Mouse (Mus musculus) mammary gland, adult 2 months (tissue): ENCODE data around the gene Kcp. TPM values are rescaled to one million over a fixed set of nuclear protein-coding genes. Genes with fewer than 3 reads are reported as not detected.

Source experiments
- polyA plus RNA-seq: library from polyadenylated mRNA; depleted of rRNA; stranded (reverse); fragments of >200 nt; gene quantifications from 2 replicates; pipeline ENCODE4 v1.2.3, GENCODE M21; 2012; ENCODE audit warnings: low replicate concordance; rRNA removed

Gene Kcp
- 12.5 and 14.3 TPM in 2 replicates for polyA plus RNA-seq

GRCm38 (mm10) chr6:29507447-29508309 lies at the start of gene Kcp:
Kcp (minus strand) TSS chr6:29507952.

DNA sequence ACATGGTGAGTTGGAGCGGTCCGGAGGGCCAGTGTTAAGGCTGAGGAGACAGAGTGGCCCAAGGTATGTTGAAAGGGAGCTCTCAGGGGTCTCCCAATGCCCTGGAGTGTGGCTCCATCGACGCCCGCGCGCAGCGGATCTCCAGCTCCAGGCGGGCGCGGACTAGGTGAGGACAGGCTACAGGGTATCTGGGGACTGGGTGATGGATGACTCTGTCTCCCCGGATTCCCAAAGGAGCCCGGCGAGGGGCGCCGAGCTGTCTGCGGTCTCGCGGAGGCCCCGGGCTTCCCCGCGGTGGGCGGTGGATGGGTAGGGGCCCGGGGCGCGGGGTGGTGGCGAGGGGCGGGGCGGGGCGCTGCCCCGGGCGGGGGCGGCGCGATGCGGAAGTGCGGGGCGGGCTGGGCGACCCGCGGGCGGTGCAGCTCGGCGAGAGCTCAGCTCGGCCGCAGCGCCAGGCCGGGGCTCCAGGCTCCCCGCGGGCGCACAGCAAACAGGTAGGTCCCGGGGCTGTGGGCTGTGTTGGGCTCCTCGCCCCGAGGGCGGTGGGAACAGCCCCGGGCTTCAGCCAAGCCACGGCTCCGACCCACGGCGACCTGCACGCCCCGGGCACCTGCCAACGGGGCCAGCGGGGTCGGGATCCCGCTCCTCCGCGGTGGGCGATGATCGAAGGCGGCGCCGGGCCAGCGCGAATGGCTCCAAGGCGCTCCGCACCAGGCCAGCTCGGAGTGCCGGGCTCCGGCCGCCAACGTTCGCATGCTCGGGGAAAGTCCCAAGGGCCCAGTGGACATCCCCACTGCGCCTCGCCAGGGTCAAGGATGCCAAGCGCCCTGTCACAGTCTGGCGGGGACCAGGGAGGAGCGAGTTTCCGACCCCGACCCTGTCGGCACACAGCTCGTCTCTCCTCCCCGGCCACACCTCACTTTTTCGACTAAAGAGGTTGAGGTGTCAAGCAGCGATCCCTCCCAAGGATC lies 18.8 kb upstream of the Kcp start, which contains the start of gene Irf5:
TSS of gene Irf5 (plus strand) at position 345 of the 971 bp plus-strand sequence.

GRCm38 (mm10) chr6:29471137-29471536 lies 36.6 kb downstream of the Kcp start, which contains the start of gene Atp6v1fnb:
Atp6v1fnb (plus strand) TSS chr6:29471437.

GRCm38 (mm10) chr6:29467583-29468354 lies 40.0 kb downstream of the Kcp start, which contains the start of gene Atp6v1f:
Atp6v1f (plus strand) TSS chr6:29467718.

GRCm38 (mm10) chr6:29433038-29433803 lies 74.5 kb downstream of the Kcp start, which contains the start of gene Flnc:
Flnc (plus strand) TSS chr6:29433256.

Other genes with a start within 250 kb of the Kcp start
- gene Hilpda, start 235.5 kb downstream of the Kcp start, polyA plus RNA-seq = 18.5 and 22.5 TPM in 2 replicates
- gene Fam71f2, start 228.4 kb downstream of the Kcp start, polyA plus RNA-seq = 0.72 and 1.4 TPM in 2 replicates
- gene Fam71f1, start 188.8 kb downstream of the Kcp start, polyA plus RNA-seq = not detected in 2 replicates
- gene Calu, start 159.9 kb downstream of the Kcp start, polyA plus RNA-seq = 37.9 and 99.2 TPM in 2 replicates
- gene Opn1sw, start 119.5 kb downstream of the Kcp start, polyA plus RNA-seq = 0.23 TPM in 1 of 2 replicates, not detected in the other
- 1.0 and 7.7 TPM in 2 replicates for gene Ccdc136, start 111.6 kb downstream of the Kcp start, polyA plus RNA-seq
- gene Flnc, start 74.7 kb downstream of the Kcp start, polyA plus RNA-seq = 7.2 and 24.8 TPM in 2 replicates
- gene Atp6v1f, start 40.2 kb downstream of the Kcp start, polyA plus RNA-seq = 294 and 350 TPM in 2 replicates
- not detected in 2 replicates for gene Atp6v1fnb, start 36.5 kb downstream of the Kcp start, polyA plus RNA-seq
- gene Irf5, start 18.7 kb upstream of the Kcp start, polyA plus RNA-seq = 43.6 and 84.5 TPM in 2 replicates
- 39.4 and 50.6 TPM in 2 replicates for gene Tnpo3, start 101.9 kb upstream of the Kcp start, polyA plus RNA-seq
- 5.3 and 5.4 TPM in 2 replicates for gene Tspan33, start 186.3 kb upstream of the Kcp start, polyA plus RNA-seq
- gene Smo, start 227.6 kb upstream of the Kcp start, polyA plus RNA-seq = 45.5 and 47.3 TPM in 2 replicates